Mouse (Mus musculus) liver, embryonic 15.5 days (tissue): ENCODE data around the gene Myo16. TPM values are rescaled to one million over a fixed set of nuclear protein-coding genes. Genes with fewer than 3 reads are reported as not detected.

Experiments
- ATAC-seq: fragments of 200-750 bp; cut with Nextera tagmentation; 2 replicates; pipeline ENCODE4 v1.8.0; 2017; ENCODE audit warnings: moderate number of reproducible peaks, mild to moderate bottlenecking, moderate library complexity; ENCODE audit not compliant: insufficient read depth
- H3K27ac ChIP-seq: fragments of 300-500 bp; sonication (generic); replicated peaks from 2 replicates; pipeline ENCODE4 v1.5.1; 2015; ENCODE audit warnings: mild to moderate bottlenecking, inconsistent platforms
- H3K27me3 ChIP-seq: fragments of 300-500 bp; sonication (generic); 2 replicates; pipeline ENCODE4 v1.6.1; 2015; ENCODE audit warnings: mild to moderate bottlenecking, inconsistent platforms
- H3K36me3 ChIP-seq: fragments of 300-500 bp; sonication (generic); replicated peaks from 2 replicates; pipeline ENCODE4 v1.6.1; 2015; ENCODE audit warnings: moderate library complexity, mild to moderate bottlenecking, inconsistent platforms
- H3K4me1 ChIP-seq: fragments of 300-500 bp; sonication (generic); replicated peaks from 2 replicates; pipeline ENCODE4 v1.6.1; 2015; ENCODE audit warnings: inconsistent platforms
- H3K4me2 ChIP-seq: fragments of 300-500 bp; sonication (generic); 2 replicates; pipeline ENCODE4 v1.6.1; 2015; ENCODE audit warnings: moderate library complexity, mild to moderate bottlenecking, inconsistent platforms
- H3K4me3 ChIP-seq: fragments of 300-500 bp; sonication (generic); replicated peaks from 2 replicates; pipeline ENCODE4 v1.5.1; 2015; ENCODE audit warnings: mild to moderate bottlenecking, inconsistent platforms
- H3K9ac ChIP-seq: fragments of 300-500 bp; sonication (generic); 2 replicates; pipeline ENCODE4 v1.6.1; 2015; ENCODE audit warnings: moderate library complexity, mild to moderate bottlenecking, inconsistent platforms
- H3K9me3 ChIP-seq: fragments of 300-500 bp; sonication (generic); replicated peaks from 2 replicates; pipeline ENCODE4 v1.6.1; 2016; ENCODE audit warnings: inconsistent platforms
- WGBS: fragments of 180-500 bp; shearing (Covaris S2); methylation state at CpG from one replicate; pipeline ENCODE4 v1.1.7; 2015; ENCODE audit warnings: mixed read lengths; ENCODE audit not compliant: insufficient replicate concordance; 5-methylcytosine and 5-hydroxymethylcytosine counted together
- polyA plus RNA-seq: library from polyadenylated mRNA; unstranded; fragments of >200 nt; fragmentation: Nextera tagmentation; extraction: Ambion mirVana; gene quantifications from 2 replicates; pipeline ENCODE4 v1.2.1, GENCODE M21; 2015

The Myo16 gene
- polyA plus RNA-seq, 1 experiment from 2014 or later, result 0.03 TPM

DNA sequence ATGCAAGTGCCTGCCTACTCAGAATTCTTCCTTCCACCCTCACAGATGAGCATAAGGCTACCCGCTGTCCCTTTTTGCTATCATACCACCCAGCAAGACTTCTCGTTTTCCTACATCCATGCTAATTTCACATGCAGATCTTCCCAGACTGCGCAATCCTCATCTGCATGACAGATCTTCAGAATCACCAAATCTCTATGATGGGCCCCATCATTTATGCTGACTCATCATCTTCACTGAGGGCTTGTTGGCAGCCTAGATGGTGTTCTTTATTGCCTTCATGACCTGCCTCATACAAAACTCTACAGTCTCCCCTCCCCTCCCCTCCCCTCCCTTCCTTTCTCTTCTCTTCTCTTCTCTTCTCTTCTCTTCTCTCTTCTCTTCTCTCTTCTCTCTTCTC lies 395.7 kb downstream of the Myo16 start:
- Histone ChIP-seq H3K4me2 (no peak overlapping the region), H3K9me3 (no peaks in the 10 kb centered on the region), H3K4me1 (no peaks in the 10 kb centered on the region), H3K4me3 (no peak overlapping the region), H3K36me3 (no peaks in the 10 kb centered on the region), H3K9ac (no peak overlapping the region), H3K27ac (no peak overlapping the region), H3K27me3 (0 out of 2 replicates have a peak, but pooled peaks cover 3% of the 10 kb centered on the region)
- 74% methylated on average over 3 of the region's 3 CpGs for WGBS
- ATAC-seq, result no peak

DNA sequence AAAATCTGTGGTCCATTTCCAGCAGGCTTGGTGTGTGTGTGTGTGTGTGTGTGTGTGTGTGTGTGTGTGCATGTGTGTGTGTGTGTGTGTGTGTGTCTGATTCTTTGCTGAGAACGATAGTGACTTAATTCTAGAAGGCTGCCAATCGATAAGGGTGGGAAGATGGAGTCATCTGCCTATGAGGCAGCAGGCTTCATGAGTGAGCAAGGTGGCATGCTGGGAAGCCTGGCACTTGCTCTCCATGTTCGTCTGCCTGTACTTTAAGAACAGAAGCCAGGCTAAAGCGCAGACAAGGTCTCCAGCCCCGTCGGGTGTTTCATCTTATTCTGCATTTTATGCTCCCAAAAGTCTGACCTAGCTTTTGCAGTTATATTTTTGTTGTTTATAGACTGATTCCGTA lies 404.2 kb downstream of the Myo16 start:
- H3K4me3 ChIP-seq, result no peak overlapping the region
- no peak overlapping the region for H3K27ac ChIP-seq
- H3K4me2 ChIP-seq, result no peak overlapping the region
- WGBS, result 67% methylated on average over 7 of the region's 7 CpGs
- no peaks in the 10 kb centered on the region for H3K36me3 ChIP-seq
- H3K9me3 ChIP-seq, result no peaks in the 10 kb centered on the region
- no peaks in the 10 kb centered on the region for H3K27me3 ChIP-seq
- no peak for ATAC-seq
- H3K4me1 ChIP-seq, result no peaks in the 10 kb centered on the region
- H3K9ac ChIP-seq, result no peak overlapping the region

DNA sequence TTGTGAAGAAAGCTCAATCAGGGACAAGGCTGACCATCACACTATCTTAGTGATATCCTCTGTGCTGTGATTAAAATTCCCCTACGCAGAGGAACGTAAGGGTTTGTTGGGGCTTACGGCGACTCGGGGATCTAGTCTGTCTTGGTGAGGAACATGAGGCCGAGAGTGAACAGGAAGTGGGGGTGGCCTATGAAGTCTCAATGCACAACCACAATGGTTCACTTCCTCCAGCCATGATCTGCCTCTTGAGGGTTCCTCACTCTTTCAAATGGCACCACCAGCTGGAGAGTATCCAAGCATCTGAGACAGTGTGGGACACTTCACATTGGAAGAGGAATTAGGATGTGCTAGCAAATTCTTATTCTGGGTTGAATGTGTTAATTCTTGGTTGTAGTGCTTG lies 405.8 kb downstream of the Myo16 start:
- Histone ChIP-seq H3K9me3 (no peaks in the 10 kb centered on the region), H3K27me3 (no peaks in the 10 kb centered on the region), H3K9ac (no peak overlapping the region), H3K36me3 (no peaks in the 10 kb centered on the region), H3K4me1 (no peaks in the 10 kb centered on the region), H3K27ac (no peak overlapping the region), H3K4me3 (no peak overlapping the region), H3K4me2 (no peak overlapping the region)
- no peak for ATAC-seq
- WGBS, result 60% methylated on average over 6 of the region's 6 CpGs

DNA sequence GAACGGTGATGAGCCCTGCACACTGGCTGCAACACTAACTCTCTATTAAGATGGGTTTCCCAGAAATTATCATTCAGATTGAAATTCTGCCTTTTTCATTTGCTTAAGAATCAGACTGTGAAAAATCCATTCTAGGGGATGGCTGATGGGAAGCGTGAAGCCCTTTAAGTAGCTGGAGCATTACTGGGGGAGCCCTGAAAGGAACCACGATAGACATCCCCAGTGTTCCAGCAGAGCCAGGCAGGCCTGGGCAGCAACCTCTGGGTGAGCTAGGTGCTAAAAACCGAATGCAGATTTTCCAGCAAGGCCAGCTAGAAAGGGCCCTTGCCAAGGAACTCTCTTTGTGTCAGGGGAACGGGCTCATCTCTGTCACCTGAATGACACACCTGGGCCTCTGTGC lies 407.9 kb downstream of the Myo16 start:
- no peaks in the 10 kb centered on the region for H3K4me1 ChIP-seq
- no peaks in the 10 kb centered on the region for H3K36me3 ChIP-seq
- no peak overlapping the region for H3K9ac ChIP-seq
- H3K27me3 ChIP-seq, result no peaks in the 10 kb centered on the region
- no peaks in the 10 kb centered on the region for H3K9me3 ChIP-seq
- 61% methylated on average over 5 of the region's 5 CpGs for WGBS
- no peak overlapping the region for H3K4me3 ChIP-seq
- no peak overlapping the region for H3K27ac ChIP-seq
- no peak overlapping the region for H3K4me2 ChIP-seq
- ATAC-seq, result no peak

DNA sequence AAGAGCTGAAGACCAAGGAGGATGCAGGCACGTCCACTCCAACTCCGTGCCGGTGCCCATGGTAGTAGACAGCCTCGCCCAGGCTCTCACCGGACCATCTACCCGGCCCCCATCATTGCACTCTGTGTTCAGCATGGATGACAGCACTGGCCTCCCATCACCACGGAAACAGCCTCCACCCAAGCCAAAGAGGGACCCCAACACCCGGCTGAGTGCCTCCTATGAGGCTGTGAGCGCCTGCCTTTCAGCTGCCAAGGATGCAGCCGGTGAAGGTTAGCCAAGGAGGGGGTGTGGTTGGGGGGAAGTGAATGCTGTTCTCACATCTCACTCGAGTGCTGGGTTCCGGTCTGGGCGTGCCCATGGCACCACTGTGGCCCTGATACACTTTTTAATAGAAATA lies 408.3 kb downstream of the Myo16 start:
- no peaks in the 10 kb centered on the region for H3K36me3 ChIP-seq
- no peaks in the 10 kb centered on the region for H3K4me1 ChIP-seq
- H3K27ac ChIP-seq, result no peak overlapping the region
- H3K4me3 ChIP-seq, result no peak overlapping the region
- H3K9me3 ChIP-seq, result no peaks in the 10 kb centered on the region
- H3K4me2 ChIP-seq, result no peak overlapping the region
- no peaks in the 10 kb centered on the region for H3K27me3 ChIP-seq
- no peak overlapping the region for H3K9ac ChIP-seq
- 68% methylated on average over 13 of the region's 13 CpGs for WGBS
- ATAC-seq, result no peak

DNA sequence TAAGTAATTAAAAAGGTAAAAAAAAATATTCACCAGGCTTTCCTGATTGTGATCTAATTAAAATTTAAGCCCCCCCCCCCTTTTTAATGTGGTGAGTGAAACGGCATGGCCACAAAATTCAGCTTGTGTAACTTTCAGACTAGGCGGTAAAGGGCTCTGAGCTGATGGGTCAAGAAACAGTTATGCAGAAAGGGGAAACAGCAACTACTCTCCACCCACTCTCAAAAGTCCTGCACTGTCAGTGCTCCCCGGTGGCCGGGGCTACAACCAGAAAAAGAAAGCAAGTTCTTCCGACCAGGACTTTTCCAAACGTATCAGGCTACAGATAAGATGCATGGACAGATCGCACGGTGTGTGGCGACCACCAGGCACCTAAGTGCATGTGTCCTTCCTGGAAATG lies 408.9 kb downstream of the Myo16 start:
- Histone ChIP-seq H3K9me3 (no peaks in the 10 kb centered on the region), H3K27ac (no peak overlapping the region), H3K4me2 (no peak overlapping the region), H3K9ac (no peak overlapping the region), H3K4me1 (no peaks in the 10 kb centered on the region), H3K27me3 (no peaks in the 10 kb centered on the region), H3K36me3 (no peaks in the 10 kb centered on the region), H3K4me3 (no peak overlapping the region)
- ATAC-seq, result no peak
- WGBS, result 63% methylated on average over 9 of the region's 9 CpGs

DNA sequence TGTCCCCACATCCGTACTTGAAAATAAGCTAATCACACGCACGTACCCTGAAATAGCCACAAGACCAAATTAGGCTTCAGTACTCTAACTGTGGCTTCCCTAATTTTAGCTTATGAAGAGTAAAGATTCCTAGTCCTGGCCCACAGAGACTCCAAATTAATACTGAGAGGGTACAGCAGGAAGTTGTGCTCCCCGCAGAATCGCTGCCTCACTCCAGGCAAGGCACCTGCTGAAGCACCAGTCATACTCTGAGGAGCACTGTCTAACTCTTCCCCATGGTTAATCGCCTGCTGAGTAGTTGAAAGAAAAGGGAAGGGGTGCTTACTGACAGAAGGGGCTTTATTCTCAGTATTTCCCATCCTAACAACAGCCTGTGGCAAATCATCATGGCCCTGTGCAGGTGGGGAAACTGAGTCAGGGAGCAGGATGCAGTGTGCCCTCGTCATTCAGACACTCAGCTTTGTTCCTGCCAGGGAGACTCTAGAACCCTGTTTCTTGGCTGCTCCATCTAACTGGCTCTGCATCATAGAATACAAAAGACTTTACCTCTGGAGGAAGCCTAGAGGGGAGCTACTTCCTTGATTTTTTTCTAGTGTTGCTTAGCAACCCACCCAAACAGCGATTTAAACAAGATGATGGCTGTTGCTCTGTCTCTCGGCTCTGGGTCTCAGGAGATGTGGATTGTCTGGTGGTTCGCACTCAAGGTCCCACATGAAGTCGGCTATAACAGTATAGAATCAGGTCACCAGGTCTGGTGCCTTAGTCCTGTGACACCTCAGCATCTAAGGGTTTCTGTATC lies 411.7 kb downstream of the Myo16 start:
- Histone ChIP-seq H3K9me3 (no peaks in the 10 kb centered on the region), H3K27ac (no peak overlapping the region), H3K4me1 (no peaks in the 10 kb centered on the region), H3K9ac (no peak overlapping the region), H3K27me3 (no peaks in the 10 kb centered on the region), H3K4me3 (no peak overlapping the region), H3K4me2 (no peak overlapping the region), H3K36me3 (no peaks in the 10 kb centered on the region)
- ATAC-seq, result no peak
- WGBS, result 54% methylated on average over 11 of the region's 11 CpGs

DNA sequence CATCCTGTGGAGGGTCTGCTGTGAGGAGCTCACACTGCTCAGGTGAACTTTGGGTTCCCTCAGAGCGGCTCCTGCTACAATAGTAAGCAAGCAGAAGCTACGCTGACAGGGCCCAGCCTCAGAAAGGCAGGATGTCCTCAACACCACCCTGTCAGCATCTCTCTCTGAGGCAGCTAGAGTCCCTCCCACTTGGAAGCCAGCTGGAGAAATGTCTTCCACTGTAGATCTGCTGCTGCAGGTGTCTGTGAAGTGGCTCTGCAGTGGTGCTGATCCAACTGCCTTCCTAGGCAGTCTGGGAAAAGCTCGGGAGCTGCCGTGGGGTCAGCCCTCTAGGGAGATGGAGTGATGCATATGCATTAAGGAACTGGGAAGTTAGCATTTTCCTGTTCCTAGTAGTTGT lies 414.7 kb downstream of the Myo16 start:
- H3K36me3 ChIP-seq, result no peaks in the 10 kb centered on the region
- H3K9ac ChIP-seq, result no peak overlapping the region
- H3K4me1 ChIP-seq, result no peaks in the 10 kb centered on the region
- no peaks in the 10 kb centered on the region; the same call in 1 of the 2 replicates for H3K27me3 ChIP-seq
- no peak for ATAC-seq
- H3K9me3 ChIP-seq, result no peaks in the 10 kb centered on the region
- H3K4me3 ChIP-seq, result no peak overlapping the region
- no peak overlapping the region for H3K27ac ChIP-seq
- H3K4me2 ChIP-seq, result no peak overlapping the region
- 59% methylated on average over 4 of the region's 4 CpGs for WGBS

DNA sequence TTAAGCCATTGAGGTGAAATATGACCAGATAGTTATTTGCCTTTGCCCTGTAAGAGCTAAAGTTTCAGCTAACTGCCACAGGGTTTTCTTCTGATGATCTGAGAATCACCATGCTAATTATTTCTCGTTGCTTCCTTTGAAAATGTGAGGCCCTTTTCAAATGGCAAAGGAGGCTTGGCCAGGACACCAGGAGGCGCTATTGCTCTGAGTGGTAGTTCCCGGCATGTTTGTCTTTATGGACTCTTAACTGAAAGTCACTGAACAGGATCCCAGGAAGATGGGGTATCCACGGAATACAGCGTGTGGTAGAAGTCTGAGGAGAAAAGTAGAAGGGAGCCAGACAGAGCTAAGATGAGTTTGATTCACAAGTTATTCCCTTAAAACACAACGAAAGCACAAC lies 420.4 kb downstream of the Myo16 start:
- H3K4me2 ChIP-seq, result no peak overlapping the region
- H3K9me3 ChIP-seq, result no peaks in the 10 kb centered on the region
- no peak overlapping the region for H3K27ac ChIP-seq
- ATAC-seq, result no peak
- H3K4me3 ChIP-seq, result no peak overlapping the region
- WGBS, result 14% methylated on average over 6 of the region's 6 CpGs
- H3K36me3 ChIP-seq, result no peaks in the 10 kb centered on the region
- H3K9ac ChIP-seq, result no peak overlapping the region
- no peaks in the 10 kb centered on the region; the same call in 1 of the 2 replicates for H3K27me3 ChIP-seq
- H3K4me1 ChIP-seq, result no peaks in the 10 kb centered on the region

DNA sequence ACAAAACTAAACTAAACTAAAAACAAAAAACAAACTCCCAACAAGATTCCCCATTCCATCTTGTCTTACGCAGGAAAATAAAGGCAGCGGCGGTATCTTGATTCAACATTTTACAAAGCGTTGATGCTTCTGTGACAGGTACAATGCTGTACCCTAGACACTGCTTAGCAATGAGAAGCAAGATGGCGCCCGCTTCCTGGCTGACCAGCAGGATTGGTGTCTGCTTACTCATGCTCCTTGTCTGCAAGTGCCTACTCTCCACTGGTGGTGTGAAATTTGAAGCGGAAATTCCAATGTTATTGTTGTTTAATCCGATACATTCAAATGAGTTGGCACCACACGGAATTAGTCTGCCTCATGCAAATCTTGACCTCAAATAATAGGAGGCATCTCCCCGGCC lies 421.5 kb downstream of the Myo16 start:
- Histone ChIP-seq H3K4me2 (no peak overlapping the region), H3K36me3 (no peaks in the 10 kb centered on the region), H3K9ac (no peak overlapping the region), H3K27ac (no peak overlapping the region), H3K9me3 (no peaks in the 10 kb centered on the region), H3K27me3 (no peaks in the 10 kb centered on the region; the same call in 1 of the 2 replicates), H3K4me1 (no peaks in the 10 kb centered on the region), H3K4me3 (no peak overlapping the region)
- ATAC-seq, result no peak
- 73% methylated on average over 10 of the region's 10 CpGs for WGBS

DNA sequence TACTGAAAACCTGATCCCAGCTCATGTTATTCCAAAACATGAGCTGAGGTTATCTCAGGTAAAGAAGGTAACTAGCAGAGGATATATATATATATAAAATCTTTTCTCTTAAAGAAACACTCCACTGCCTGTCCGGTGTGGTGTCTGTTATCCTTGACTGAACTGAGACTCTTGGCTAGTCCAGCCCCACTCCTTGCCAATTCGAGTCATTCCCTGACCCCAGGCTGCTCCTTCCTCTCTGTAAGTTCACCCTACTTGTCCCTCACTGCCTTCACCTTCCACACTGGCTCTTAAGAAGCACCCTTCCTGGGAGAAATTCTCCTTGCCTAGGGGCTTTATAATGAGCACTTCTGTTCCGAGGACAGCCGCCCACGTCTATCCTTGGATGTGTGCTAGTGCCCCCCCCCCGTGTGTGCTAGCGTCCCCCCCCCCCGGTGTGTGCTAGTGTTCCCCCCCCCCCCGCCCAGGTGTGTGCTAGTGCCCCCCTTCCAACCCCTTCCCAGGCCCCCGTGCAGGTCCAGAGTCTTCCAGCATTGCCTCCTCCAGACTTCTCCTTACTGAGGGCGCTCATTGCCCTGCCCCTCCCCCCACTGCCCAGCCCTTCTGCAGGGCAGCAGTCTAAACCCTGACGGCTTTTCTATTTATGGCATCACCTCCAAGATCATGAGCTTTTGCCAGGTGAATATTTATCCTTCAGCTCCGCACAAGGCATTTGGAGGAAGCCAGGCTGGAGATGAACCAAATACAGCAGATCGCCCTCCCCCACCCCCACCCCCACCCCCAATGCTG lies 433.4 kb downstream of the Myo16 start:
- Histone ChIP-seq H3K27ac (no peak overlapping the region), H3K9ac (no peak overlapping the region), H3K4me1 (no peaks in the 10 kb centered on the region), H3K27me3 (0 out of 2 replicates have a peak, but pooled peaks cover 4% of the 10 kb centered on the region), H3K9me3 (no peaks in the 10 kb centered on the region), H3K36me3 (no peaks in the 10 kb centered on the region), H3K4me2 (no peak overlapping the region), H3K4me3 (no peak overlapping the region)
- no peak for ATAC-seq
- WGBS, result 34% methylated on average over 11 of the region's 14 CpGs
